Mouse (Mus musculus): ENCODE results near the gene Tmem41b.

DNA sequence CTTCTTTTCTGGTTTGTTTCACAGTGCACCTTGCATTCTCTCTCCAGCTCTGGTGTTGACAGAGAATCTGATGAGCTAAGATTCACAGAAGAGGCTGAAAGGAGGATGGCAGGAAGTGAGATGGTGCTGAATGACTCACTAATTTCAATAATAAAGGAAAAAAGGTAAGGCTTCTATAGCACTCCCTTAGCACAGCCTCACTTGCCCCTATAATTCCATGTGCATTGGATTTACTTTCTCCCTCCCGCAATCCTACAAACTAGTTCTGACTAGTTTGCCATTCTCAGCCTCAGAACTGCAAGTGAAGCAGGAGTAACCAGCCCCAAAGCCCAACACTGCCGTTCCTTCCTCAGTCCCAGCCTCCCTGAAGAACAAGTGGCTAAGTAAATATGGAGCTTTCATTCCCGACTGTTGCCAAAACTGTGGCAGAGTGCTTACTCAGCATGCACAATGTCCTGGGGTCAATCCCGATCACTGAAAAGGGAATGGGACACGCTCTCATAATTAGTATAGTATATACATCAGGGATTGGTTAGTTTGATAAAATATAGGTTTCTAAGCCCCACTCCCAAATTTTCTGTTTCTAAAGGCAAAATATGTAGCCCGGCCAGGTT lies 42.2 kb downstream of the Tmem41b start:
- TF ChIP-seq CTCF (conservative IDR thresholded peaks at IDR 0.05; ENCODE audit: low read length) (no peak), NANOG (IDR thresholded peaks at IDR 0.05; ENCODE audit: borderline replicate concordance, low read length) (no peak)
